Mouse (Mus musculus): ENCODE measurements around the gene Mrpl48. TPM values are rescaled to one million over a fixed set of nuclear protein-coding genes. Genes with fewer than 3 reads are reported as not detected.

Gene Mrpl48
- total and polyA plus RNA-seq, 3 experiments = 39.5 to 67.3 TPM; not detected in 1

- Histone ChIP-seq H3K4me1 (ENCODE audit: control insufficient read depth in 1 of 2, insufficient read depth in 2 of 2, low read length in 2 of 2) (peaks cover 0 to 7% of the 10 kb centered on the region in 2 experiments; a peak in 2 of 4 replicates), H3K27ac (ENCODE audit: control insufficient read depth, low read depth, low read length) (no peak overlapping the region), H3K36me3 (ENCODE audit: control insufficient read depth in 1 of 2, insufficient read depth in 2 of 2, low read length in 2 of 2) (peaks cover 8 to 14% of the 10 kb centered on the region in 2 experiments), H3K4me3 (ENCODE audit: control insufficient read depth in 1 of 2, insufficient read depth in 1 of 2, low read depth in 2 of 2, low read length in 2 of 2) (no peak overlapping the region), H3K79me2 (ENCODE audit: control insufficient read depth, insufficient read depth, low read length, poor library complexity) (peaks cover 11% of the 10 kb centered on the region), H3K9me3 (replicated peaks; ENCODE audit: insufficient read depth, low read length) (no peaks in the 10 kb centered on the region), H3K9ac (ENCODE audit: control insufficient read depth, low read depth, low read length, poor library complexity, severe bottlenecking) (no peak overlapping the region), H3K27me3 (ENCODE audit: control insufficient read depth in 1 of 2, insufficient read depth in 2 of 2, low read length in 2 of 2) (no peaks in the 10 kb centered on the region)
- DNase-seq (ENCODE audit: low read depth, low spot score) = no peak
- TF ChIP-seq UBTF (IDR thresholded peaks at IDR 0.05; ENCODE audit: borderline replicate concordance, insufficient read depth, low read depth, low read length) (no peak), ZC3H11A (IDR thresholded peaks at IDR 0.05; ENCODE audit: low read depth, low read length) (no peak), CTCF (IDR thresholded peaks at IDR 0.05 in 2 of 3, conservative IDR thresholded peaks at IDR 0.05 in 1 of 3; ENCODE audit: control insufficient read depth in 1 of 3, insufficient read depth in 1 of 3, low read depth in 2 of 3, low read length in 3 of 3, poor library complexity in 1 of 3, severe bottlenecking in 1 of 3) (no peak), USF2 (IDR thresholded peaks at IDR 0.05; ENCODE audit: borderline replicate concordance in 1 of 2, insufficient read depth in 1 of 2, low read depth in 1 of 2, low read length in 2 of 2) (no peak), ZKSCAN1 (IDR thresholded peaks at IDR 0.05; ENCODE audit: low read depth, low read length) (no peak), E2F4 (IDR thresholded peaks at IDR 0.05; ENCODE audit: borderline replicate concordance, low read depth, low read length) (no peak), TBP (IDR thresholded peaks at IDR 0.05; ENCODE audit: low read depth, low read length) (no peak), ETS1 (IDR thresholded peaks at IDR 0.05; ENCODE audit: low read depth, low read length) (no peak), GATA1 (IDR thresholded peaks at IDR 0.05; ENCODE audit: low read depth, low read length) (no peak), MEF2A (IDR thresholded peaks at IDR 0.05; ENCODE audit: extremely low read depth, insufficient replicate concordance, low read depth, low read length, poor library complexity, severe bottlenecking) (no peak), POLR2A (IDR thresholded peaks at IDR 0.05; ENCODE audit: control insufficient read depth in 1 of 2, insufficient read depth in 1 of 2, low read depth in 1 of 2, low read length in 2 of 2, poor library complexity in 1 of 2) (no peak), TAL1 (IDR thresholded peaks at IDR 0.05; ENCODE audit: low read length) (no peak), CHD2 (IDR thresholded peaks at IDR 0.05; ENCODE audit: low read length) (no peak), MAX (IDR thresholded peaks at IDR 0.05; ENCODE audit: low read length) (no peak), SIN3A (IDR thresholded peaks at IDR 0.05; ENCODE audit: low read length) (no peak), POLR2AphosphoS2 (IDR thresholded peaks at IDR 0.05; ENCODE audit: low read length) (no peak), USF1 (IDR thresholded peaks at IDR 0.05; ENCODE audit: low read depth, low read length) (no peak), MXI1 (IDR thresholded peaks at IDR 0.05; ENCODE audit: low read depth, low read length) (no peak), MYC (IDR thresholded peaks at IDR 0.05; ENCODE audit: low read depth, low read length) (no peak), MAFK (IDR thresholded peaks at IDR 0.05; ENCODE audit: borderline replicate concordance, low read depth, low read length) (no peak)
Measured at GRCm38 (mm10) chr7:100624538-100624937, 16.4 kb upstream of the Mrpl48 start.

GRCm38 (mm10) chr7:100622277-100622676, 14.2 kb upstream of the Mrpl48 start:
- H3K9me3 ChIP-seq (replicated peaks; ENCODE audit: insufficient read depth, low read length) = no peaks in the 10 kb centered on the region
- H3K4me1 ChIP-seq (ENCODE audit: control insufficient read depth in 1 of 2, insufficient read depth in 2 of 2, low read length in 2 of 2) = peaks cover 0 to 7% of the 10 kb centered on the region in 2 experiments; a peak in 2 of 4 replicates
- no peak overlapping the region for H3K4me3 ChIP-seq (ENCODE audit: control insufficient read depth in 1 of 2, insufficient read depth in 1 of 2, low read depth in 2 of 2, low read length in 2 of 2)
- H3K27me3 ChIP-seq (ENCODE audit: control insufficient read depth in 1 of 2, insufficient read depth in 2 of 2, low read length in 2 of 2) = no peaks in the 10 kb centered on the region
- H3K27ac ChIP-seq (ENCODE audit: control insufficient read depth, low read depth, low read length) = no peak overlapping the region
- H3K9ac ChIP-seq (ENCODE audit: control insufficient read depth, low read depth, low read length, poor library complexity, severe bottlenecking) = no peak overlapping the region
- TF ChIP-seq MYB (IDR thresholded peaks at IDR 0.05; ENCODE audit: low read depth, low read length) = no peak
- peak; percentile 45 to 65 (median 65) for TF ChIP-seq CTCF (IDR thresholded peaks at IDR 0.05 in 2 of 3, conservative IDR thresholded peaks at IDR 0.05 in 1 of 3; ENCODE audit: control insufficient read depth in 1 of 3, insufficient read depth in 1 of 3, low read depth in 2 of 3, low read length in 3 of 3, poor library complexity in 1 of 3, severe bottlenecking in 1 of 3)
- no peak for TF ChIP-seq NRF1 (IDR thresholded peaks at IDR 0.05; ENCODE audit: insufficient read depth, low read depth, low read length, poor library complexity, severe bottlenecking)
- peaks cover 25% of the 10 kb centered on the region for H3K79me2 ChIP-seq (ENCODE audit: control insufficient read depth, insufficient read depth, low read length, poor library complexity)
- peak; percentile 53 for DNase-seq (ENCODE audit: low read depth, low spot score)
- peaks cover 8% of the 10 kb centered on the region in 2 experiments for H3K36me3 ChIP-seq (ENCODE audit: control insufficient read depth in 1 of 2, insufficient read depth in 2 of 2, low read length in 2 of 2)
